Mouse (Mus musculus) brain, embryonic 14.5 days (tissue): ENCODE measurements around the gene Fam189b.

Experiments
- CTCF ChIP-seq: fragments of 200-500 bp; IDR thresholded peaks from 2 replicates; pipeline ENCODE4 v1.5.1; 2012; ENCODE audit warnings: inconsistent platforms, mild to moderate bottlenecking, moderate library complexity, borderline replicate concordance; ENCODE audit not compliant: insufficient read depth, insufficient read length; ENCODE audit errors: extremely low read depth
- POLR2A ChIP-seq: fragments of 200-500 bp; IDR thresholded peaks from 2 replicates; pipeline ENCODE4 v1.6.1; 2012; ENCODE audit warnings: mild to moderate bottlenecking, inconsistent platforms, borderline replicate concordance; ENCODE audit not compliant: poor library complexity, insufficient read depth, insufficient read length, severe bottlenecking; ENCODE audit errors: extremely low read depth

DNA sequence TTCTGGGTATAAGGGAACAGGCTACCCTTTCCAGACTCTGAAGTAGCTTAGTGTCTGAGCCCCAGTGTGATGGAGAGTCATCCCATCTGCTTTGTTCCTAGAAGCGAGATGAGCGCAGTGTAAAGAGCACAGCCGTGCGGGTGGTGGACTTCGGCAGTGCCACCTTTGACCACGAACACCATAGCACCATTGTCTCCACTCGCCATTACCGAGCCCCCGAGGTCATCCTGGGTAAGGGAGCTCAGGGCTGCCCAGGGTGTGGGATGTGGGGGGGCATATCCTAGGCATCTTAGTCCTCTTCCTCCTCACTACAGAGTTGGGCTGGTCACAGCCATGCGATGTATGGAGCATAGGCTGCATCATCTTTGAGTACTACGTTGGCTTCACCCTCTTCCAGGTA is 8.1 kb upstream of the Fam189b start:
- TF ChIP-seq POLR2A: no peak
- TF ChIP-seq CTCF: no peak
